Mouse (Mus musculus) Patski (cell line): ENCODE measurements around the gene Lmx1a. TPM values are rescaled to one million over a fixed set of nuclear protein-coding genes. Genes with fewer than 3 reads are reported as not detected.

Experiments used
- ATAC-seq: fragments of 100-300 bp; one replicate; pipeline ENCODE4 v1.8.0; 2021
- CTCF ChIA-PET: fragments of 350-600 bp; sonication (Branson Sonifier 250); formaldehyde crosslinking; loops from one replicate; lab custom pipeline; 2022; ENCODE audit warnings: inconsistent platforms; lab: Charles Lee
- POLR2A ChIA-PET: fragments of 350-600 bp; sonication (Branson Sonifier 250); formaldehyde crosslinking; loops from one replicate; lab custom pipeline; 2022; ENCODE audit warnings: antibody characterized with exemption, inconsistent platforms; lab: Charles Lee
- DNase-seq: peaks from one replicate; pipeline ENCODE4 v3.0.0-alpha.2; 2011; ENCODE audit warnings: low read depth, low spot score
- H3K27me3 ChIP-seq: fragments of 371-371 bp; one replicate; pipeline ENCODE4 v1.5.1; 2021
- CTCF ChIP-seq: fragments of 100-300 bp; IDR thresholded peaks from one replicate; pipeline ENCODE4 v1.5.1; 2021
- in situ Hi-C: fragments of 300-500 bp; cut with MboI; formaldehyde crosslinking; loops from 3 replicates; pipeline ENCODE4 v1.11.1; 2018; ENCODE audit warnings: low pct_unique_long_range_greater_than_20kb, mixed read lengths
- polyA plus RNA-seq: library from polyadenylated mRNA; unstranded; gene quantifications from one replicate; pipeline ENCODE4 v1.2.3, GENCODE M21; 2021

Lmx1a gene
- polyA plus RNA-seq, 1 experiment from 2014 or later, result 0.06 TPM

- DNase-seq, result no peak
- in situ Hi-C loops, result no loop called here
- ATAC-seq, result no peak
- POLR2A ChIA-PET, result no interaction called here
- peaks cover 13% of the 10 kb centered on the region for H3K27me3 ChIP-seq
- TF ChIP-seq CTCF, result no peak
- CTCF ChIA-PET, result no interaction called here
Observed at GRCm38 (mm10) chr1:167679061-167679460, 10.0 kb upstream of the Lmx1a start.

GRCm38 (mm10) chr1:167688001-167688346, 1.1 kb upstream of the Lmx1a start:
- ChIA-PET POLR2A (no interaction called here), CTCF (no interaction called here)
- peaks cover 50% of the 10 kb centered on the region for H3K27me3 ChIP-seq
- ATAC-seq (no peak), DNase-seq (no peak)
- TF ChIP-seq CTCF, result no peak
- in situ Hi-C loops, result no loop called here

- POLR2A ChIA-PET, result no interaction called here
- in situ Hi-C loops, result no loop called here
- CTCF ChIA-PET, result no interaction called here
- H3K27me3 ChIP-seq, result peaks cover 50% of the 10 kb centered on the region
- peak; percentile 56 for ATAC-seq
- DNase-seq, result no peak
- no peak for TF ChIP-seq CTCF
Observed at GRCm38 (mm10) chr1:167688347-167689231, 448 bp upstream of the Lmx1a start.

- DNase-seq, result no peak
- no peak for TF ChIP-seq CTCF
- POLR2A ChIA-PET, result no interaction called here
- peak; percentile 7 for ATAC-seq
- in situ Hi-C loops, result no loop called here
- H3K27me3 ChIP-seq, result peaks cover 56% of the 10 kb centered on the region
- CTCF ChIA-PET, result no interaction called here
Observed at GRCm38 (mm10) chr1:167689262-167690137, 463 bp downstream of the Lmx1a start.

GRCm38 (mm10) chr1:167690138-167690710, 1.2 kb downstream of the Lmx1a start:
- peaks cover 56% of the 10 kb centered on the region for H3K27me3 ChIP-seq
- no peak for TF ChIP-seq CTCF
- ATAC-seq (no peak), DNase-seq (no peak)
- ChIA-PET POLR2A (no interaction called here), CTCF (no interaction called here)
- in situ Hi-C loops, result no loop called here

- H3K27me3 ChIP-seq, result peaks cover 60% of the 10 kb centered on the region
- no peak for DNase-seq
- no peak for TF ChIP-seq CTCF
- in situ Hi-C loops, result no loop called here
- no peak for ATAC-seq
- ChIA-PET CTCF (no interaction called here), POLR2A (no interaction called here)
Observed at GRCm38 (mm10) chr1:167690716-167691550, 1.9 kb downstream of the Lmx1a start.

GRCm38 (mm10) chr1:167691911-167692682, 3.1 kb downstream of the Lmx1a start:
- in situ Hi-C loops, result no loop called here
- CTCF ChIA-PET, result interaction anchor here (0.6 kb wide), 1 partner anchor 90 kb away, joined by 4 read pairs; no protein-coding TSS in a partner anchor
- H3K27me3 ChIP-seq, result peaks cover 61% of the 10 kb centered on the region
- no peak for TF ChIP-seq CTCF
- ATAC-seq, result no peak
- POLR2A ChIA-PET, result no interaction called here
- DNase-seq, result no peak

- peaks cover 66% of the 10 kb centered on the region for H3K27me3 ChIP-seq
- ChIA-PET CTCF (no interaction called here), POLR2A (no interaction called here)
- no peak for DNase-seq
- in situ Hi-C loops, result no loop called here
- ATAC-seq, result no peak
- no peak for TF ChIP-seq CTCF
Observed at GRCm38 (mm10) chr1:167692683-167693045, 3.6 kb downstream of the Lmx1a start.

GRCm38 (mm10) chr1:167693499-167694240, 4.6 kb downstream of the Lmx1a start:
- peaks cover 63% of the 10 kb centered on the region for H3K27me3 ChIP-seq
- ATAC-seq (no peak), DNase-seq (no peak)
- TF ChIP-seq CTCF, result no peak
- in situ Hi-C loops, result no loop called here
- ChIA-PET POLR2A (interaction anchor here (0.7 kb wide), 1 partner anchor 343 kb away, joined by 4 read pairs; no protein-coding TSS in a partner anchor), CTCF (no interaction called here)
